Mouse (Mus musculus): ENCODE measurements around the gene Spx.

Gene Spx

GRCm38 (mm10) chr6:142429072-142429471 lies 15.8 kb downstream of the Spx start:
- no peak for DNase-seq (ENCODE audit: low spot score)

- no peak for DNase-seq (ENCODE audit: low spot score)
Measured at GRCm38 (mm10) chr6:142451381-142451780, 38.1 kb downstream of the Spx start.

GRCm38 (mm10) chr6:142453311-142453710 lies 40.1 kb downstream of the Spx start:
- no peak for DNase-seq (ENCODE audit: low spot score)

- DNase-seq (ENCODE audit: low spot score): no peak
Measured at GRCm38 (mm10) chr6:142455314-142455996, 42.2 kb downstream of the Spx start.

GRCm38 (mm10) chr6:142458010-142458409 lies 44.8 kb downstream of the Spx start:
- DNase-seq (ENCODE audit: low spot score): no peak

- no peak for DNase-seq (ENCODE audit: low spot score)
Measured at GRCm38 (mm10) chr6:142459017-142459678, 45.9 kb downstream of the Spx start.

GRCm38 (mm10) chr6:142462194-142462593 lies 49.0 kb downstream of the Spx start:
- no peak for DNase-seq (ENCODE audit: low spot score)
